Mouse (Mus musculus) megakaryocyte-erythroid progenitor cell, adult 5-6 weeks (primary cell): ENCODE data around the gene Tbc1d1. TPM values are rescaled to one million over a fixed set of nuclear protein-coding genes. Genes with fewer than 3 reads are reported as not detected.
A peak's percentile ranks its signal among the peaks of the same experiment; 100 is the strongest.

Experiments used
- ATAC-seq: replicated peaks from 2 replicates; pipeline ENCODE4 v1.8.0; 2016; ENCODE audit warnings: mild to moderate bottlenecking, inconsistent platforms; ENCODE audit not compliant: severe bottlenecking, poor library complexity, low FRiP score, low TSS enrichment
- total RNA-seq, 2 experiments: library from RNA; stranded (forward) in 1 of 2; stranded (reverse) in 1 of 2; fragments of 200-1000, 215-1000 nt in 1 of 2; fragments of >200 nt in 1 of 2; fragmentation: Nextera tagmentation in 1 of 2; gene quantifications; 2 replicates each; pipeline ENCODE4 v1.2.3; 2014 to 2017

The Tbc1d1 gene
- total RNA-seq, 2 experiments from 2014 or later = 6.7 to 15.9 TPM

- ATAC-seq = no peak
Observed at GRCm38 (mm10) chr5:64198624-64199023, 42.5 kb downstream of the Tbc1d1 start.

- no peak for ATAC-seq
Observed at GRCm38 (mm10) chr5:64201071-64201470, 45.0 kb downstream of the Tbc1d1 start.

GRCm38 (mm10) chr5:64202306-64202705, 46.2 kb downstream of the Tbc1d1 start:
- ATAC-seq = peak; percentile 88

- no peak for ATAC-seq
Observed at GRCm38 (mm10) chr5:64205610-64206009, 49.5 kb downstream of the Tbc1d1 start.

GRCm38 (mm10) chr5:64206431-64206830, 50.3 kb downstream of the Tbc1d1 start:
- no peak for ATAC-seq

- ATAC-seq = no peak
Observed at GRCm38 (mm10) chr5:64206875-64207274, 50.8 kb downstream of the Tbc1d1 start.

GRCm38 (mm10) chr5:64207800-64208199, 51.7 kb downstream of the Tbc1d1 start:
- ATAC-seq = no peak

GRCm38 (mm10) chr5:64210817-64211216, 54.7 kb downstream of the Tbc1d1 start:
- ATAC-seq = no peak

- ATAC-seq = no peak
Observed at GRCm38 (mm10) chr5:64211284-64211683, 55.2 kb downstream of the Tbc1d1 start.

- ATAC-seq = no peak
Observed at GRCm38 (mm10) chr5:64212206-64212605, 56.1 kb downstream of the Tbc1d1 start.

GRCm38 (mm10) chr5:64212619-64213018, 56.5 kb downstream of the Tbc1d1 start:
- no peak for ATAC-seq

GRCm38 (mm10) chr5:64215806-64216205, 59.7 kb downstream of the Tbc1d1 start:
- no peak for ATAC-seq

- no peak for ATAC-seq
Observed at GRCm38 (mm10) chr5:64216326-64216725, 60.2 kb downstream of the Tbc1d1 start.

- ATAC-seq = no peak
Observed at GRCm38 (mm10) chr5:64217256-64217655, 61.2 kb downstream of the Tbc1d1 start.

- no peak for ATAC-seq
Observed at GRCm38 (mm10) chr5:64217816-64218602, 61.9 kb downstream of the Tbc1d1 start.

GRCm38 (mm10) chr5:64218603-64218999, 62.5 kb downstream of the Tbc1d1 start:
- no peak for ATAC-seq

- no peak for ATAC-seq
Observed at GRCm38 (mm10) chr5:64220776-64221175, 64.7 kb downstream of the Tbc1d1 start.

GRCm38 (mm10) chr5:64224735-64225425, 68.8 kb downstream of the Tbc1d1 start:
- ATAC-seq = no peak

GRCm38 (mm10) chr5:64228252-64228651, 72.1 kb downstream of the Tbc1d1 start:
- ATAC-seq = no peak

GRCm38 (mm10) chr5:64229336-64229866, 73.3 kb downstream of the Tbc1d1 start:
- ATAC-seq = no peak

- peak; percentile 93 for ATAC-seq
Observed at GRCm38 (mm10) chr5:64230061-64230466, 74.0 kb downstream of the Tbc1d1 start.
